8 mouse cellular contexts compared by ENCODE assay signal in genomic region chr11:116489771-116490231, GRCm38 (mm10). TPM values are rescaled to one million over a fixed set of nuclear protein-coding genes. Genes with fewer than 3 reads are reported as not detected.
DNase-seq lines count a peak whose midpoint lies in the region; ATAC-seq and TF ChIP-seq lines count a peak whose summit lies in the region.

No protein-coding gene starts in this region.

- H3K9me3 ChIP-seq in kidney, embryonic 15.5 days (replicated peaks), result no peaks in the 10 kb centered on the region
- H3K9me3 ChIP-seq in erythroblast, embryonic 14.5 days (ENCODE audit: control insufficient read depth, low read length), result peaks cover 6% of the 10 kb centered on the region; the same call in 1 of the 2 replicates
- H3K9me3 ChIP-seq in limb, embryonic 14.5 days (ENCODE audit: control insufficient read depth, low read length), result no peaks in the 10 kb centered on the region

- no peak for TF ChIP-seq POLR2A in limb, embryonic 14.5 days (IDR thresholded peaks at IDR 0.05; ENCODE audit: borderline replicate concordance, extremely low read depth, insufficient read depth, insufficient read length)

- ATAC-seq in kidney, embryonic 15.5 days (replicated peaks; ENCODE audit: low FRiP score), result peak; percentile 59; the same call in 1 of the 2 replicates
- ATAC-seq in limb, embryonic 14.5 days (ENCODE audit: low FRiP score, low read depth), result peak; percentile 24; the same call in 1 of the 2 replicates

- H3K36me3 ChIP-seq in kidney, embryonic 15.5 days, result peaks cover 39% of the 10 kb centered on the region
- peaks cover 28% of the 10 kb centered on the region for H3K36me3 ChIP-seq in erythroblast, embryonic 14.5 days (ENCODE audit: control insufficient read depth)
- peaks cover 26% of the 10 kb centered on the region for H3K36me3 ChIP-seq in limb, embryonic 14.5 days (ENCODE audit: control insufficient read depth, insufficient read depth, low read length)
- peaks cover 11% of the 10 kb centered on the region; the same call in 1 of the 2 replicates for H3K36me3 ChIP-seq in splenic B cell, adult 2 months (ENCODE audit: control insufficient read depth, insufficient read depth, low read length, poor library complexity, severe bottlenecking)

- H3K4me3 ChIP-seq in kidney, embryonic 15.5 days (replicated peaks), result peak overlapping the region; percentile 86
- H3K4me3 ChIP-seq in erythroblast, embryonic 14.5 days (replicated peaks), result peak overlapping the region; percentile 86
- H3K4me3 ChIP-seq in limb, embryonic 14.5 days (replicated peaks; ENCODE audit: low read length), result peak overlapping the region; percentile 93

- peak overlapping the region; percentile 90 for H3K9ac ChIP-seq in kidney, embryonic 15.5 days
- H3K9ac ChIP-seq in limb, embryonic 14.5 days (ENCODE audit: low read depth, low read length, severe bottlenecking), result peak overlapping the region; percentile 88

- WGBS in kidney, embryonic 15.5 days, result 0% methylated on average over 39 of the region's 39 CpGs
- WGBS in limb, embryonic 14.5 days, result under 1% methylated on average over 36 of the region's 39 CpGs

- no peaks in the 10 kb centered on the region for H3K27me3 ChIP-seq in kidney, embryonic 15.5 days
- H3K27me3 ChIP-seq in erythroblast, embryonic 14.5 days (ENCODE audit: control insufficient read depth), result no peaks in the 10 kb centered on the region
- H3K27me3 ChIP-seq in limb, embryonic 14.5 days (ENCODE audit: control insufficient read depth, insufficient read depth, low read length), result no peaks in the 10 kb centered on the region
- H3K27me3 ChIP-seq in splenic B cell, adult 2 months (ENCODE audit: control insufficient read depth, insufficient read depth, low read length, poor library complexity, severe bottlenecking), result no peaks in the 10 kb centered on the region

- H3K4me1 ChIP-seq in kidney, embryonic 15.5 days, result peaks cover 22% of the 10 kb centered on the region
- H3K4me1 ChIP-seq in erythroblast, embryonic 14.5 days (ENCODE audit: control insufficient read depth), result peaks cover 38% of the 10 kb centered on the region
- peaks cover 10% of the 10 kb centered on the region for H3K4me1 ChIP-seq in limb, embryonic 14.5 days (ENCODE audit: control insufficient read depth, insufficient read depth, low read length)

- peak overlapping the region; percentile 94 for H3K27ac ChIP-seq in kidney, embryonic 15.5 days
- H3K27ac ChIP-seq in limb, embryonic 14.5 days (replicated peaks; ENCODE audit: low read depth, low read length), result peak overlapping the region; percentile 81

- peak overlapping the region; percentile 71 for H3K4me2 ChIP-seq in kidney, embryonic 15.5 days
- peak overlapping the region; percentile 79 for H3K4me2 ChIP-seq in limb, embryonic 14.5 days (replicated peaks; ENCODE audit: low read depth, low read length, severe bottlenecking)

- DNase-seq in kidney, adult 18-20 months, result no peak
- peak; percentile 39 for DNase-seq in MN1 (ENCODE audit: low spot score)
- DNase-seq in limb, embryonic 14.5 days (ENCODE audit: low spot score), result no peak
- peak; percentile 18 for DNase-seq in splenic B cell, adult 2 months (ENCODE audit: low read depth, low spot score)
- DNase-seq in gastrocnemius, adult 18-20 months (ENCODE audit: low spot score), result no peak
- no peak for DNase-seq in urinary bladder, postnatal 10 days (ENCODE audit: low spot score)

RNA-seq across cellular contexts. Expression of gene Prpsap1, which starts 4.2 kb away (rescaled TPM):
- polyA plus RNA-seq in kidney, embryonic 15.5 days (2015; fragmentation: Nextera tagmentation; extraction: Ambion mirVana), result 196 and 208 TPM in 2 replicates
- 1.2 and 1.4 TPM in 2 replicates for polyA plus RNA-seq in erythroblast, embryonic 14.5 days (2012)
- polyA plus RNA-seq in limb, embryonic 14.5 days (2012; rRNA removed), result 134 and 144 TPM in 2 replicates
- polyA plus RNA-seq in limb, embryonic 14.5 days (2014; fragmentation: Nextera tagmentation; extraction: Ambion mirVana), result 148 and 157 TPM in 2 replicates
- total RNA-seq in gastrocnemius, adult 18-20 months (2021), result 10 to 100 TPM; 12.3 to 12.5 TPM

RNA-seq across cellular contexts. Expression of gene Qrich2, which starts 23.8 kb away (rescaled TPM):
- polyA plus RNA-seq in kidney, embryonic 15.5 days (2015; fragmentation: Nextera tagmentation; extraction: Ambion mirVana), result 0.14 and 0.30 TPM in 2 replicates
- 0.01 TPM in 1 of 2 replicates, not detected in the other for polyA plus RNA-seq in erythroblast, embryonic 14.5 days (2012)
- polyA plus RNA-seq in limb, embryonic 14.5 days (2012; rRNA removed), result 0.09 and 0.33 TPM in 2 replicates
- polyA plus RNA-seq in limb, embryonic 14.5 days (2014; fragmentation: Nextera tagmentation; extraction: Ambion mirVana), result 0.17 and 0.36 TPM in 2 replicates
- not detected for total RNA-seq in gastrocnemius, adult 18-20 months (2021)

RNA-seq across cellular contexts. Expression of gene Sphk1, which starts 40.9 kb away (rescaled TPM):
- polyA plus RNA-seq in kidney, embryonic 15.5 days (2015; fragmentation: Nextera tagmentation; extraction: Ambion mirVana), result 4.1 and 6.3 TPM in 2 replicates
- polyA plus RNA-seq in erythroblast, embryonic 14.5 days (2012), result 13.6 and 14.3 TPM in 2 replicates
- polyA plus RNA-seq in limb, embryonic 14.5 days (2012; rRNA removed), result 3.8 and 4.7 TPM in 2 replicates
- 3.2 and 3.4 TPM in 2 replicates for polyA plus RNA-seq in limb, embryonic 14.5 days (2014; fragmentation: Nextera tagmentation; extraction: Ambion mirVana)
- total RNA-seq in gastrocnemius, adult 18-20 months (2021), result under 1 TPM; 0.80 to 0.88 TPM

RNA-seq across cellular contexts. Expression of gene Ubald2, which starts 55.9 kb away (rescaled TPM):
- polyA plus RNA-seq in kidney, embryonic 15.5 days (2015; fragmentation: Nextera tagmentation; extraction: Ambion mirVana), result 45.7 and 58.1 TPM in 2 replicates
- polyA plus RNA-seq in erythroblast, embryonic 14.5 days (2012), result 377 and 469 TPM in 2 replicates
- 131 and 148 TPM in 2 replicates for polyA plus RNA-seq in limb, embryonic 14.5 days (2012; rRNA removed)
- 46.2 and 48.6 TPM in 2 replicates for polyA plus RNA-seq in limb, embryonic 14.5 days (2014; fragmentation: Nextera tagmentation; extraction: Ambion mirVana)
- total RNA-seq in gastrocnemius, adult 18-20 months (2021), result 10 to 100 TPM; 32.1 to 45.8 TPM

Comparison
In these comparisons a context has a peak if more than half of its experiments do, and no peak if none do; other contexts are left out.
1. DNase-seq: peak in MN1 (single experiment) and splenic B cell, adult 2 months (single experiment); none in kidney, adult 18-20 months (single experiment), limb, embryonic 14.5 days (single experiment), gastrocnemius, adult 18-20 months (single experiment) and urinary bladder, postnatal 10 days (single experiment).
2. RNA of gene Prpsap1, which starts 4.2 kb away (polyA plus RNA-seq): 196 to 208 TPM in kidney, embryonic 15.5 days and 134 to 157 TPM in limb, embryonic 14.5 days; 1.2 to 1.4 TPM in erythroblast, embryonic 14.5 days; every median in the first group is over 10 times any median in the second.
3. Peak in every context shown above with its lines, with median percentiles within 50 percentile points of each other: H3K4me3 ChIP-seq.